Mouse (Mus musculus) spleen, adult 18-20 months (tissue): ENCODE data around the gene Bcas3.

Experiments used
- DNase-seq, 2 experiments: peaks; one replicate each; pipeline ENCODE4 v3.0.0; 2022; ENCODE audit warnings: mixed read lengths in 2 of 2

Gene Bcas3

GRCm38 (mm10) chr11:85760486-85761141 lies 407.6 kb downstream of the Bcas3 start:
- DNase-seq, result no peak

GRCm38 (mm10) chr11:85761170-85761569 lies 408.2 kb downstream of the Bcas3 start:
- DNase-seq, result no peak

GRCm38 (mm10) chr11:85763655-85764054 lies 410.7 kb downstream of the Bcas3 start:
- DNase-seq, result no peak

GRCm38 (mm10) chr11:85766106-85766723 lies 413.2 kb downstream of the Bcas3 start:
- DNase-seq, result no peak

GRCm38 (mm10) chr11:85766811-85767210 lies 413.8 kb downstream of the Bcas3 start:
- DNase-seq, result no peak

- DNase-seq, result no peak
Measured at GRCm38 (mm10) chr11:85769740-85770139, 416.8 kb downstream of the Bcas3 start.

- DNase-seq, result no peak
Measured at GRCm38 (mm10) chr11:85773391-85773790, 420.4 kb downstream of the Bcas3 start.

- DNase-seq, result no peak
Measured at GRCm38 (mm10) chr11:85774707-85775106, 421.7 kb downstream of the Bcas3 start.

GRCm38 (mm10) chr11:85775492-85775891 lies 422.5 kb downstream of the Bcas3 start:
- no peak for DNase-seq

- DNase-seq, result no peak
Measured at GRCm38 (mm10) chr11:85776861-85777360, 423.9 kb downstream of the Bcas3 start.

GRCm38 (mm10) chr11:85777950-85778349 lies 425.0 kb downstream of the Bcas3 start:
- DNase-seq, result no peak

- DNase-seq, result no peak
Measured at GRCm38 (mm10) chr11:85780303-85780702, 427.3 kb downstream of the Bcas3 start.

GRCm38 (mm10) chr11:85786113-85786718 lies 433.2 kb downstream of the Bcas3 start:
- DNase-seq, result no peak

- no peak for DNase-seq
Measured at GRCm38 (mm10) chr11:85789750-85790149, 436.8 kb downstream of the Bcas3 start.

- DNase-seq, result no peak
Measured at GRCm38 (mm10) chr11:85790267-85790666, 437.3 kb downstream of the Bcas3 start.

GRCm38 (mm10) chr11:85791212-85791611 lies 438.2 kb downstream of the Bcas3 start:
- no peak for DNase-seq

GRCm38 (mm10) chr11:85792534-85793215 lies 439.7 kb downstream of the Bcas3 start:
- DNase-seq, result no peak

GRCm38 (mm10) chr11:85799456-85799855 lies 446.5 kb downstream of the Bcas3 start:
- DNase-seq, result no peak

- DNase-seq, result no peak
Measured at GRCm38 (mm10) chr11:85799856-85800255, 446.9 kb downstream of the Bcas3 start.

GRCm38 (mm10) chr11:85800380-85800779 lies 447.4 kb downstream of the Bcas3 start:
- DNase-seq, result no peak

GRCm38 (mm10) chr11:85804048-85804447 lies 451.1 kb downstream of the Bcas3 start:
- DNase-seq, result no peak

GRCm38 (mm10) chr11:85805779-85806178 lies 452.8 kb downstream of the Bcas3 start:
- DNase-seq, result no peak

GRCm38 (mm10) chr11:85807353-85807752 lies 454.4 kb downstream of the Bcas3 start:
- no peak for DNase-seq
